In genomic region chr2:63153701-63154100, GRCm38 (mm10) we compare ENCODE assay signal across 18 mouse cellular contexts. TPM values are rescaled to one million over a fixed set of nuclear protein-coding genes. Genes with fewer than 3 reads are reported as not detected.
DNase-seq lines count a peak whose midpoint lies in the region; ATAC-seq and TF ChIP-seq lines count a peak whose summit lies in the region.
"Had no signal": no experiment of that assay in that cellular context is flagged by ENCODE, and none has a peak within 500 bp of the region (broad histone marks: within the 10 kb centered on the region; RNA-seq: fewer than 3 reads in every experiment).

No protein-coding gene starts in this region.

- H3K4me3 ChIP-seq in left cerebral cortex, adult 2 months: no peak overlapping the region
- H3K4me3 ChIP-seq: embryonic facial prominence, embryonic 10.5 days; embryonic facial prominence, embryonic 12.5 days; forebrain, embryonic 13.5 days; forebrain, embryonic 15.5 days had no signal

- DNase-seq in frontal cortex, postnatal 14 days (ENCODE audit: low spot score in 2 of 2): no peak
- no peak for DNase-seq in left cerebral cortex, adult 2 months (ENCODE audit: extremely low spot score in 1 of 2, low spot score in 2 of 2)
- no peak for DNase-seq in left cerebral cortex, postnatal 10 days (ENCODE audit: extremely low spot score in 1 of 2, low spot score in 2 of 2)
- DNase-seq in telencephalon, adult 2 months (ENCODE audit: low read depth, low spot score): peak; percentile 57
- DNase-seq in kidney, adult 8-10 months: no peak
- DNase-seq: adrenal gland, adult 2 months; adrenal gland, postnatal 10 days; adrenal gland, postnatal 25 days; cerebellum, adult 11-12 months; cerebellum, adult 2 months; cerebellum, adult 9-10 months; cerebellum, postnatal 10 days; cerebellum, postnatal 25 days had no signal

- intact Hi-C loops in left cerebral cortex, adult 2 months (cut with DNase I): loop anchor here (2.0 kb wide), 1 partner anchor 29 kb away; no protein-coding TSS in a partner anchor
- intact Hi-C loops in left cerebral cortex, postnatal 10 days (cut with DNase I): no loop called here

- TF ChIP-seq CTCF in left cerebral cortex, adult 2 months (IDR thresholded peaks at IDR 0.05): no peak

- peak overlapping the region; percentile 83 for H3K27ac ChIP-seq in left cerebral cortex, adult 2 months
- H3K27ac ChIP-seq: embryonic facial prominence, embryonic 10.5 days; embryonic facial prominence, embryonic 12.5 days; forebrain, embryonic 13.5 days; forebrain, embryonic 15.5 days had no signal

- ATAC-seq in frontal cortex, adult (ENCODE audit: low TSS enrichment): peak; percentile 91
- ATAC-seq: forebrain, embryonic 13.5 days; forebrain, embryonic 15.5 days had no signal

RNA-seq across cellular contexts. Expression of gene Kcnh7, which starts 30.4 kb away (rescaled TPM):
- total RNA-seq in left cerebral cortex, adult 2 months (2021): 100 to 1,000 TPM; 103 to 107 TPM
- total RNA-seq in left cerebral cortex, postnatal 10 days (2021): 10 to 100 TPM; 67.3 to 73.9 TPM
- total RNA-seq: adrenal gland, postnatal 25 days had no signal
